Mouse (Mus musculus): ENCODE measurements around the gene Cyp4x1.

Cyp4x1 gene

DNA sequence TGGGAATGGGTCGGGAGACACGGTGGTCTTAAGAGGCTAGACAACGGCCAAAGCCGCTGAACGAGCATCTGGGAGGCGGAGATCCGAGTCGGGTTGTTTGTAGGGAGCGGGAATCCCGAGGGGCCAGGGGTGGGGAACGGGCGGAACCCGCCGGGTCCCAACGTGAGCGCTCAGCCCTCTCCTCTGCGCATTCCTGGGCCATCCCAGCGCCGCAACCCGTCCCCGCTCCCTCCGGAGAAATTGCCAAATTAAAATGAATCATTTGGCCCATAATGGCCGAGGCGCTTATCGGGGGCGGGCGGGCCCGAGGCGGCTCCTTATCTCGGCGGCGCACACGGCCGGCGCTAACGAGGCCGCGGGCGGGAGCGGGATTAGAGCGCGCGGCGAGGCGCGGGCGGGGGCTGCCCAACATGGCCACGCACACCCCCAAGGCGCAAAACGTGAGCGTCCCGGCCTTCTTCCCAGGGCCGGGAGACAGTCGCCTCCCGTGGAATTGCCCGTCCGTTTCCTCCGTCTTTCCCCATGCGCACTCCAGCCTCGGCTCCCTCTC lies 77.6 kb downstream of the Cyp4x1 start, which contains the start of gene Tal1:
TSS of gene Tal1 (plus strand) at position 56 of the 550 bp plus-strand sequence.
- DNase-seq: peak; percentile 71
